Mouse (Mus musculus) lung, embryonic 14.5 days (tissue): ENCODE measurements around the gene Pxylp1. TPM values are rescaled to one million over a fixed set of nuclear protein-coding genes. Genes with fewer than 3 reads are reported as not detected.

Experiments
- ATAC-seq: fragments of 200-750 bp; cut with Nextera tagmentation; 2 replicates; pipeline ENCODE4 v1.8.0; 2017; ENCODE audit warnings: mild to moderate bottlenecking, moderate TSS enrichment, moderate library complexity; ENCODE audit not compliant: insufficient read depth
- DNase-seq: peaks from one replicate; pipeline ENCODE4 v3.0.0-alpha.2; 2015
- H3K27ac ChIP-seq: fragments of 300-500 bp; sonication (generic); 2 replicates; pipeline ENCODE4 v1.5.1; 2014; ENCODE audit warnings: low read depth, mild to moderate bottlenecking, moderate library complexity
- H3K27me3 ChIP-seq: fragments of 300-500 bp; sonication (generic); 2 replicates; pipeline ENCODE4 v1.6.1; 2014; ENCODE audit warnings: low read length, control low read depth; ENCODE audit not compliant: insufficient read depth
- H3K36me3 ChIP-seq: fragments of 300-500 bp; sonication (generic); 2 replicates; pipeline ENCODE4 v1.6.1; 2014; ENCODE audit warnings: control low read depth; ENCODE audit not compliant: insufficient read depth
- H3K4me1 ChIP-seq: fragments of 300-500 bp; sonication (generic); 2 replicates; pipeline ENCODE4 v1.6.1; 2014; ENCODE audit warnings: antibody characterized with exemption, control low read depth; ENCODE audit not compliant: insufficient read depth
- H3K4me2 ChIP-seq: fragments of 300-500 bp; sonication (generic); 2 replicates; pipeline ENCODE4 v1.6.1; 2014; ENCODE audit warnings: mild to moderate bottlenecking
- H3K4me3 ChIP-seq: fragments of 300-500 bp; sonication (generic); 2 replicates; pipeline ENCODE4 v1.5.1; 2014; ENCODE audit warnings: low read depth, low read length
- H3K9ac ChIP-seq: fragments of 300-500 bp; sonication (generic); 2 replicates; pipeline ENCODE4 v1.6.1; 2014
- H3K9me3 ChIP-seq: fragments of 300-500 bp; sonication (generic); 2 replicates; pipeline ENCODE4 v1.6.1; 2016; ENCODE audit warnings: low read depth, low read length, control low read depth
- CTCF ChIP-seq: IDR thresholded peaks from 2 replicates; pipeline ENCODE4 v1.5.1; 2016; ENCODE audit warnings: antibody characterized with exemption, low read depth
- WGBS: fragments of 180-500 bp; shearing (Covaris S2); extraction: QIAGEN DNeasy Blood & Tissue Kit; methylation state at CpG from one replicate; pipeline ENCODE4 v1.1.7; 2014; 5-methylcytosine and 5-hydroxymethylcytosine counted together
- polyA plus RNA-seq: library from polyadenylated mRNA; unstranded; fragments of >200 nt; fragmentation: Nextera tagmentation; extraction: Ambion mirVana; gene quantifications from 2 replicates; pipeline ENCODE4 v1.2.1, GENCODE M21; 2014

The Pxylp1 gene
- polyA plus RNA-seq, 1 experiment from 2014 or later, result 17.4 TPM

DNA sequence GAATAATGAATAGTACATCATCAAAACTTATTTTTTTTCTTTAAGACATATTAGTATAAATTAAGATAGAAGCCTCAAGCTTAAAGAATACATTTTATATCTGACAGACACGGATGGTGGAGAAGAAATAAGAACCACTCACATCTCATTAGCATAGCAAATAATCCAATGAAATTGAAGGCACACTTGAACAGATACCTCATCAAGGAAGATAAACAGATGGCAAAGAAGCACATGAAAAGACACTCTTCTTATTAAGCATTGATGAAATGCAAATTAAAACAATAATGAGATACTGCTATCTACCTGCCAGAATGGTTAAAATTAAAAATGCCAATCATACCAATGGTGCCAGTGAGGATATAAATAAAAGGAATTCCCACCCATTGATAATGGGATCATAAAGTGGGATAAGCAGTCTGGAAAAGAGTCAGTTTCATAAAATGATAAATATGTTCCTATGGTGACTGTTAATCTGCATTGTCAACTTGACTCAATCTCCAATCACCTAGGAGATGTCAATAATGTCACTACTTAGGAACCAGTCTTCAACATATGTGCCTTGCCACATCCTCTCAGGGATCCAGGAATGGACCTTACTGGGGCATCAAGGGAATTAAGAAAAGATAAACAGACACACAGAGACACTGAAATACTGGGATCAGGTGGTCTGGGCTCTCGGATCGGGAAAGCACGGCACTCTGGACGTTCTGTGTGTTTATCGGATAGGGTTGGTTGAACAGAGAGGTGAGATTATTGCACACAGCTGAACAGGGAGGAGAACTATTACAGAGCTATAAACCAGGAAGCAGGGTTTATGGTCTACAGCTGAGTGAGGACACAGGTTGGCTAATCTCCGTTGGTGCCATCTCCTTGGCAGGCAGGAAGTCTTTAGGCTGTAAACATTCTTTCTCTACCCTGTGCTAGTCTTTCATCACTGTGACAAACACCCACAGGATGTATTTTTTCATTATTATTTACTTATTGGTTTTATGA, 12.2 kb upstream of the Pxylp1 start:
- Histone ChIP-seq H3K4me3 (no peak overlapping the region), H3K4me2 (no peak overlapping the region), H3K9ac (no peak overlapping the region), H3K9me3 (no peaks in the 10 kb centered on the region), H3K27ac (no peak overlapping the region), H3K27me3 (no peaks in the 10 kb centered on the region), H3K4me1 (no peaks in the 10 kb centered on the region), H3K36me3 (no peaks in the 10 kb centered on the region)
- ATAC-seq, result no peak
- no peak for DNase-seq
- no peak for TF ChIP-seq CTCF
- 74% methylated on average over 7 of the region's 7 CpGs for WGBS

DNA sequence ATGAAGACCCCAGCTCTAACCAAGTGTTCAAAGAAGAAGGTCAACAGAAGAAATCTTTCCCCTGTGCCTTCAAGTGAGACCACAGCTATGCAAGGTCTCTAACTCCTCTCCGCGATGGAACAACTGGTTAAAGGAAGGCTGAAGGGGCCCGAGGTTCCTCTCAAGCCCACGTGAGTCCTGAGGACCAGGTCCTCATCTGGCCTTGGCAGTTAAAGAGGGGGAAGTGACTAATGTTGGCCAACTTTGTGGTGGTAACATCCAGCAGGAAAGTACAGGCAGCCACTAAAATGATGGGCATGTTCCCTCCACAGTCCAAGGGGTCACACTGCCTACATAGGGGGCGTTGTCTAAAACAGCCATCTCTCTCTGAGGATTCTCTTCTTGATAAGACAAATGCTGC, 7.2 kb upstream of the Pxylp1 start:
- no peak overlapping the region for H3K4me3 ChIP-seq
- no peak for ATAC-seq
- no peaks in the 10 kb centered on the region for H3K36me3 ChIP-seq
- no peaks in the 10 kb centered on the region for H3K27me3 ChIP-seq
- DNase-seq, result no peak
- no peaks in the 10 kb centered on the region for H3K9me3 ChIP-seq
- no peaks in the 10 kb centered on the region for H3K4me1 ChIP-seq
- H3K4me2 ChIP-seq, result no peak overlapping the region
- no peak overlapping the region for H3K27ac ChIP-seq
- H3K9ac ChIP-seq, result no peak overlapping the region
- no peak for TF ChIP-seq CTCF
- 72% methylated on average over 5 of the region's 5 CpGs for WGBS

DNA sequence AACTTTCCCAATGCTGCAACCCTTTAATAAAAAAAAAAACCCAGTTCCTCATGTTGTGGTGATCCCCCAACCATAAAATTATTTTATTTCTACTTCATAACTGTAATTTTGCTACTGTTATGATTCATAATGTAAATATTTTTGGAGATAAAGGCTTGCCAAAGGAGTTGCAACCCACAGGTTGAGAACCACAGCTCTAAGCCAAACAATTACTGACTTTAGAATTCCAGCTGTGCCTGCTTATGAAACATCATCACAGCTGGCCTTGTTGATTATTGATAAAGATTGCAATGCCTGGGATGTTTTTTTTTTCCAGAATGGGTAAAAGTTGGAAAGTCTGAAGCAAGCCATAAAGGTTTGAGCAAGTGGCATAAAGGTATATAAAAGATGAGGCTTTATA, 6.5 kb upstream of the Pxylp1 start:
- no peaks in the 10 kb centered on the region for H3K4me1 ChIP-seq
- H3K4me2 ChIP-seq, result no peak overlapping the region
- ATAC-seq (no peak), DNase-seq (peak; percentile 57)
- no peaks in the 10 kb centered on the region for H3K27me3 ChIP-seq
- no peaks in the 10 kb centered on the region for H3K9me3 ChIP-seq
- H3K9ac ChIP-seq, result no peak overlapping the region
- H3K4me3 ChIP-seq, result no peak overlapping the region
- no peaks in the 10 kb centered on the region for H3K36me3 ChIP-seq
- no peak for TF ChIP-seq CTCF
- no peak overlapping the region for H3K27ac ChIP-seq

DNA sequence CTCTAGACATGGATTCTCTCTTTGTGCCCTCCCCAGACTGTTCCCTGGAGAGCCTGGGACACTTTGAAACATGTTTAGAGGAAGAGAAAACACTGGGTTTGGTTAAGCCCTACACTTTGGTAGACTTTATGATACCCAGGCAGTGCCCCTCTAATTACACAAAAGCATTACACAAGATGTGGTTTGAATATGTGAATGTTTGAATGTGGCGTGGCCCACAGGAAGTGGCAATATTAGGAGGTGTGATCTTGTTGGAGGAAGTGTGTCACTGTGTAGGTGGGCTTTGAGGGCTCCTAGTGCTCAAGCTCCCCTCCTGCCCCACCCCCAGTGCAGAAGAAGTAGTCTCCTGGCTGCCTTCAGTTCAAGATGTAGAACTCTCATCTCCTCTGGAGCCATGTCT, 4.2 kb upstream of the Pxylp1 start:
- ATAC-seq (no peak), DNase-seq (no peak)
- TF ChIP-seq CTCF, result no peak
- WGBS, result 79% methylated on average over 1 of the region's 1 CpGs
- no peaks in the 10 kb centered on the region for H3K27me3 ChIP-seq
- no peak overlapping the region for H3K27ac ChIP-seq
- H3K4me2 ChIP-seq, result no peak overlapping the region
- H3K4me1 ChIP-seq, result no peaks in the 10 kb centered on the region
- no peaks in the 10 kb centered on the region for H3K36me3 ChIP-seq
- H3K9ac ChIP-seq, result no peak overlapping the region
- no peak overlapping the region for H3K4me3 ChIP-seq
- no peaks in the 10 kb centered on the region for H3K9me3 ChIP-seq

DNA sequence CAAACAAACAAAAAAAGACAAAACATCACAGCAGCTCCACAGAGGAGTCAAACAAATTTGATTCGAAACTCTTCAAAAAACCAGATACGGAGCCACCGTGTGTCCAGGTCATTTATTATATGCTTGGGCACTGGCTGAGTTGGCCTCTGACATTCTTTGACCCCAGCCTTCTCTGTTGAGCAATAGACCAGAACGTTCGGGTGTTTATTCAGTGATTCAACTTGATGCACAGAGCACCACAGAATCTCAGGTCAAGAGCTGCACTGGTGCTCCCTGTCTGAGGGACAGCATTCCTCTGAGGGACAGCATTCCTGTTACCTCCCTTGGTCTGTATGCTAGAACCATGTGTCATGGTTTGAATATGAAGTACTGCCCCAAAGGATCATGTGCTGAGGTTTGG, 1.1 kb upstream of the Pxylp1 start:
- Histone ChIP-seq H3K4me3 (no peak overlapping the region), H3K9ac (no peak overlapping the region), H3K4me2 (no peak overlapping the region), H3K27ac (no peak overlapping the region), H3K4me1 (no peaks in the 10 kb centered on the region), H3K9me3 (no peaks in the 10 kb centered on the region), H3K27me3 (peaks cover 7% of the 10 kb centered on the region; the same call in 1 of the 2 replicates), H3K36me3 (no peaks in the 10 kb centered on the region)
- no peak for TF ChIP-seq CTCF
- DNase-seq (no peak), ATAC-seq (no peak)
- 37% methylated on average over 5 of the region's 5 CpGs for WGBS

DNA sequence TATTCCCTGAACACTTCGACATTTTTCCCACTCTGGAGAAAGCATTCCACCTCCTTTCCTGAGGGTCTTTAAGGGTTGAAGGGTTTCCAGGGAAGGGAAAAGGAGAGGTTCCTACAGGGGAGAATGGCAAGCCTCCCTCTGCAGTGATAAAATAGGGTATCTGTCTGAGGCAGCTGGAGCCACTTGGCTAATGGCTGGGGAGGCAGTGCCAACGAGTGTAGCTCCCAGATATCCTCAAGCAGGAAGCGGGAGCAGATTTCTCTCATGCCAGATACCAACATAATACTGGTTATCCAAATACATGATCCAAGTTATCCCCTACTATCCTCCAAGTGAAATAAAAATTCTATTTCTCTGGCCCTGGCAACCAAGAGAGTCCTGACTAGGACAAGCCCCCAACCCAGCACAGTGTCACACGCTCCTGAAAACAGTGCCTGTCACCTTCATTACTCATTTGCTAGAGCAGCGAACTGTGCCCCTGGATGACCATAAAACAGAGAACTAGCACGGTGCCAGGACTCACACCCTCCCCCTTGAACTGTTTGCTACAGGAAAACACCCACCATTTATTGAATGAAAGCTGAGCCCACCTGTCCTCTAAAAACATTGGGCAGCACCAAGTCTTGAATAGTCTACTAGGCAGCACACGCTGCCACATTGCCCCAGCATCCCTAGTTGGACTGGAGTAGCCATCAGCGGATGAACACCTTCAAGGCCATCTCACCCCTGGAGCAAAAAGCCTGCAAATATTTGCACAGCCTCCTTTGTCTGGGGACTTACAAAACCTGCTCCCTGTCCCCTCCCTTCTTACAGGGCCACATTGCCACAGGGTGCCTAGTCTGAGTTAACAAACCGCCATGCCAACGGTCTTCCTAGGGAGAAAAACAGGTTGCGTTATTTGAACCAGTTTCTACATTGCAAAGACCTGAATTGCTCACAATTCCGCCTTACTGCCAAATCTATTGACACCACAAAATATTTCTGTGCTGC, 833 bp downstream of the Pxylp1 start:
- Histone ChIP-seq H3K9ac (no peak overlapping the region), H3K36me3 (no peaks in the 10 kb centered on the region), H3K4me1 (no peaks in the 10 kb centered on the region), H3K4me2 (no peak overlapping the region), H3K4me3 (no peak overlapping the region), H3K9me3 (no peaks in the 10 kb centered on the region), H3K27ac (no peak overlapping the region), H3K27me3 (peaks cover 18% of the 10 kb centered on the region)
- DNase-seq, result no peak
- no peak for TF ChIP-seq CTCF
- no peak for ATAC-seq
- 61% methylated on average over 12 of the region's 12 CpGs for WGBS

DNA sequence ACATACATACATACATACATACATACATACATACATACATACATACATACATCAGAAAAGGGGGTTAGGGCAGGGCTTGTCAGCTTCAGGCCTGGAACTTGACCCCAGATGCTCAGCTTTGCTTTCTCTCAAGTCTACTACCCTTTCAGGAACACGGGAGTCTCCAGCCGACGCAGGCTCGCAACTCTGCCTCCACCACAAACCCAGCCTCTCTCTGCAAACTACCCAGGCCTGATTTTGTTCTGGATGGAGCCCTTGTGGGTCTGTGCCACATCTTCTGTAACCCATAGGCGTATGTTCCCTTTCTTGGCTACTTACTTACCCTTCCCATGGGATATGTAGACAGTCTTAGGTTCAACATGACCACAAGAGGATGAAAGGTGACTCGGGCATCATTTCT, 1.7 kb downstream of the Pxylp1 start:
- no peak overlapping the region for H3K9ac ChIP-seq
- H3K4me3 ChIP-seq, result no peak overlapping the region
- no peak for TF ChIP-seq CTCF
- H3K9me3 ChIP-seq, result no peaks in the 10 kb centered on the region
- ATAC-seq (no peak), DNase-seq (no peak)
- peaks cover 18% of the 10 kb centered on the region for H3K27me3 ChIP-seq
- no peak overlapping the region for H3K4me2 ChIP-seq
- no peak overlapping the region for H3K27ac ChIP-seq
- H3K36me3 ChIP-seq, result no peaks in the 10 kb centered on the region
- WGBS, result 91% methylated on average over 6 of the region's 6 CpGs
- H3K4me1 ChIP-seq, result no peaks in the 10 kb centered on the region
